Mouse (Mus musculus): ENCODE measurements around the gene Dnah2.

Dnah2 gene

DNA sequence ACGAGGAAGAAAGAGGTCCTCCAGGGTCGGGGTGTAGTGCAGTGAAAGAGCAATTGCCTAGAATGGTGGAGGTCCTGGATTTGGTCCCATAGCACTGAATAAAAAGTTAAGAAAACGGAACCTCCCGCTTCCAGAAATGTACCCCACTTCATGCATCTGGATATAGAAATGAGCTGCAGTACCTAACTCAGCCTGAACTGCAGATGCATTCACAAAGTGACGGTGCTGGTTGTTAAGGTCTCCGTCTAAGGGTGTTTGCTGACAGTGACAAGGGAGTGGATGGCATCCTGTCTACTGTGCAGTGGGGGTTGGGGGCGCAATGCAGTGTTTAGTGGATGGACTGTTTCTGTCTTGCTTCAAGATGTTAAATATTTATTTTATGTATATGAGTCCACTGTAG lies 162.2 kb downstream of the Dnah2 start:
- DNase-seq: no peak

- no peak for DNase-seq
These were observed 163.9 kb downstream of the Dnah2 start for GRCm38 (mm10) chr11:69384979-69385378.

DNA sequence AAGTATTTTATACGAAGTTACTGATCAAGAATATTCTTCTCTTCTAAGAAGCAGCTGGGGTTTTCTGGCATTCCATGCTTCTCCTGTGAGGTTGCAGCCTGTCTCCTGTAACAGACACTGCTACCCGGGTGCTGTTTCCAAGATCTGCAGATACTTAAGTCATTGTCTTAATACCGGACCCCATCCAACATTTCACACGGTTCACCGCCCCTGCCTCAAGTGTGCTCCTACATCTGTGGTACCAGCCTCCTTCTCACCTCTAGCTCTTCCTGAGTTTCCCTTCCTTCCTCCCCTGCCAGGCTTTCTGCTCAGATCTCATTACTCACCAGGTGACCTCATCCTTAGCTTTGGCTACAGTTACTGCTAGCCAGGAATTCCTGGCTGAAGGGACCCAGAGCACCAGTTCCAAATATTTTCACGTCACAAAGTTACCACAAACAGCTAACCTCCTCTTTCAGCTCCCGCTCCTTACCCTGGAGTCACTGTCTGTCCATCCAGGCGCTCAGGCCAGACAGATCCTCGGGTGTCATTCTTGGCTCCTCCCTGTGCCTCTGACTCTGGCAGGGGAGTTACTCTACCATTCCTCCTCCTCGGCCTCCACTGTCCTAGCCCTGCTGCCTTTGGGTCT lies 166.3 kb downstream of the Dnah2 start:
- DNase-seq: no peak

GRCm38 (mm10) chr11:69381356-69381755 lies 167.6 kb downstream of the Dnah2 start:
- DNase-seq: no peak

DNA sequence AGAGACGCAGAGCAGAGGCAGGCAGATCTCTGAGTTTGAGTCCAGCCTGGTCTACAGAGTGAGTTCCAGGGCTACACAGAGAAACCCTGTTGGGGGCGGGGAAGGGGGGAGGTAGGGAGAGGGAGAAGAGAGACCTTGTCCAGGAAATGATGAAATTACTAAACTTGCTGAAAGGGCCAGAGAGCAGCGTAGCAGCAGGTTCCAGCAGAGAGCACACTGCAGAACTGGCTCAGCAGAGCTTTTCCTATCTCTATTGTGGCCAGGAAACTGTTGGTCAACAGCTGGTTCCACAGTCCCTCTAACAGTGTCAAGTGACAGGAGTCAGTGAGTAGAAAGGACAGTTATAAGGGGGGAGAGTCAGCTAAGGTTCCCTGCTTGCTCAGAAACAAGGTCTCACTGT lies 169.3 kb downstream of the Dnah2 start:
- DNase-seq: no peak

GRCm38 (mm10) chr11:69377766-69378165 lies 171.1 kb downstream of the Dnah2 start:
- DNase-seq: no peak

- DNase-seq: no peak
These were observed 173.3 kb downstream of the Dnah2 start for GRCm38 (mm10) chr11:69375646-69376045.

- DNase-seq: no peak
These were observed 175.5 kb downstream of the Dnah2 start for GRCm38 (mm10) chr11:69373223-69373965.

DNA sequence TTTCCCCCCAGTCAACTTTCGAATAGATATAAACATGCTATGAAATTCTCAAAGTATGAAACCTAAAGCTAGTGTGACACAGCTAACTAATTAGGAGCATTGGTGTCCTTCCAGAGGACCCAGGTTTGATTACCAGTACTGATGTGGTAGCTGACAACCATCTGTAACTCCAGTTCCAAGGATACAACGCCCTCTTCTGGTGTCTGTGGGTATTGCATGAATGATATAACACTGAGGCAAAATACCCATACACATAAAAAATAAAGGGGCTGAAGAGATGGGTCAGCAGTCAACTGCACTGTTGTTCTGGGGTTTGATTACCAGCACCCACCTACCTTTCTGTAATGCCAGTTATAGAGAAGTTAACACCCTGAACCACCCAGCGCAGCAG lies 176.1 kb downstream of the Dnah2 start:
- peak; percentile 21 for DNase-seq

DNA sequence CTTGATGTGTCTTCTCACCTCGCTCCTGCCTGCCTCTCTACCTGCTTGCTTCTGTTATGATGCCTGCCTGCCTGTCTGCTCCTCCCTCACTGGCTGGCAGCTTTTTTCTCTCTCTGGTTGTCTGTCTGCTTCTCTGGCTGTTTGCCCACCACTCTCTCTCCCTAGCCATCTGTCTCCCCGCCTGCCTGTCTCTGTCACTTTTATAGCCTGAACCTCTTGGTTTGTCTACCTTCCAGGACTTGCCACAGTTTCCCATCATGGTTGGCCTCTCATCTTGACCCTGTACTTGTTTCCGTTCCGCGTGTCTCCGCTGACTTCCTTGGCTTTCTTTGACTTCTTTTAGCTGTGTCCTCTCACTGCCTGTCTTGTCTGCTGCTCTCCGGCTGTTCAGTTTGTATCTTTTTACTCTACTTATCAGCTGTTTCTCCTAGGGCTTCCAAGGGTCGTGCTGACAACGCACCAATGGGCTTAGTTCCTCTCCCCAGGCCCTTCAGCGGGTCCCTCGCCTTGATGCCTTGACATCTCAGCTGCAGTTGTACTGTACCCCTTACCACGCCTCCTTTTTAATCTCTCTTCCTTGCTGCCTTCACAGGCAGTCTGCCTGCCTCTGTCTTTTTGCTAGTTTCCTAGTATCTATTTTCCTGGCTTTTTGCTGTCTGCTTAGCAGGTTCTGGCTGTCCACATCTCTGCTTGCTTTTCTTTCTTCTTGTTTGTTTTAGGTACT lies 176.7 kb downstream of the Dnah2 start:
- peak; percentile 60 for DNase-seq

DNA sequence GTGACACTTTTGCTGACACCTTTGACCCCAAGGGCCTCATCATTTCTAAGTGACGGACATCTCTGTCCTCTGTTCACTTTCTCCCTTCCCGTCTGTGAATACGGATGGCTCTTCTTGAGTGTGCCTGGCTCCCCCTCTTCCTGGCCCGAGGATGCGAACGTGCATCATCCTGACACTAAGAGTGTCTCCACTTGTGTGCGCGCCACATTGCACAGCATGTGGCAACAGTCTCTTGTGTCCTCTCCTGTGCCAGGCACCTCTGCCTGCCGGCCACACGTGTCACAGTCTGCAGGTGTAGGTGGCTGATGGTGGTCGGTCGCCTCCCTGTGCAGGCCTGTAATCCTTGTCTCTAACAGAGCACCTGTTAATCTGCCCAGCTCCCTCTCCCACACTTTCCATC lies 177.3 kb downstream of the Dnah2 start:
- peak; percentile 13 for DNase-seq

- no peak for DNase-seq
These were observed 178.1 kb downstream of the Dnah2 start for GRCm38 (mm10) chr11:69370817-69371215.
